Mouse (Mus musculus) adrenal gland, postnatal 10 days (tissue): Measurements from ENCODE around the gene Pcsk7. TPM values are rescaled to one million over a fixed set of nuclear protein-coding genes. Genes with fewer than 3 reads are reported as not detected.

Experiments
- DNase-seq: peaks from one replicate; pipeline ENCODE4 v3.0.0; 2021; ENCODE audit warnings: mixed read lengths
- total RNA-seq, 2 experiments: library from RNA; stranded (reverse); gene quantifications; 2 replicates each; pipeline ENCODE4 v1.2.3; 2021

Pcsk7 gene
- total RNA-seq, 2 experiments from 2014 or later, result 23.4 to 29.6 TPM

DNA sequence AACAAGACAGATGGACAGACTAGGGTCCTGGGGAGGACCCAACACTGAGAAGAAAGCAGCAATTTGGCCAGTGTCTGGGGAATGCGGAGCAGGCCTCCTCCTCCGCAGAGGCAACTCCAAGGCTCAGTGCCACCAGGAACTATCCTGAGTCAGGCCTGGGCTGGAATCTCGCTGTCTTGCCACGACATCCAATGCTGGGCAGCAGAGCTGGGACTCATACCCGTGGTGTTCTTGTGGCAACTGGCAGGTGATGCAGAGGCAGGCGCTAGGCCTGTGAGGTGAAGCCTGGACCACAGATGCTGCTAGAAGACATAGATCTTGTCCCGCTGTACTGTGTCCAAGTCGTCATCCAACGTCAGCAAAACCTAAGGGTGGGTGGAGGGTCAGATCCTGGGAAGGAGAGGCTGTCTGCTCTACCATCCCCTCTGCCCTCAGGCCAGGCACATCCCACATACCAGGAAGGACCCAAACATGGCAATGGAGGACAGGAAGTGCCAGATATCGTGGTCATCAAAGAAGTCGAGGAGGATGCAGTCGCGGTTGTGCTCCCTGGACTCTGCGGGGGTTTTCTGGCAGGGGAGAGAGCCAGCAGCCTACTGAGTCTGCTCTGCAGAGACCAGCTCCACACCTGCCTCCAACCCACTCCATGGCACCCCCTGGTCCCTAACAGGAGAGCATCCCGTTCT is 32.8 kb downstream of the Pcsk7 start:
- no peak for DNase-seq

DNA sequence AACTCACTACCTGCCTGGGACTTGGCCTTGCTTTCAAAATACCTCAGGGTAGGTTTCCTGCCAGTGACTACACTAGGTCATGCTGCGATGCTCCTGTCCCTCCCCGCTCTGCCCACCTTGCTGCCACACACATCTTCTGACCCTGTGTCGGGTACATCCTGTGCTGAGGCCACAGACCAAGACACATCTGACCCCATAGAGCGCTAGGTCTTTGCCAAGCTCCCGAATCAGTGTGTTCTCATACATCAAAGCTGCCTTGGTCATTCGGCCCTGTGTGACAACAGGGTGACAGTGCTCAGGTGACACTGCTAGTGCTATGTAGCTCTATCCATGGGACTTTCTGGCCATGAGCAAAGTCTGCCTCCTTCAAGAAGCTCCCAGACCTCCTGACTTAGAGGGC is 33.5 kb downstream of the Pcsk7 start:
- no peak for DNase-seq

DNA sequence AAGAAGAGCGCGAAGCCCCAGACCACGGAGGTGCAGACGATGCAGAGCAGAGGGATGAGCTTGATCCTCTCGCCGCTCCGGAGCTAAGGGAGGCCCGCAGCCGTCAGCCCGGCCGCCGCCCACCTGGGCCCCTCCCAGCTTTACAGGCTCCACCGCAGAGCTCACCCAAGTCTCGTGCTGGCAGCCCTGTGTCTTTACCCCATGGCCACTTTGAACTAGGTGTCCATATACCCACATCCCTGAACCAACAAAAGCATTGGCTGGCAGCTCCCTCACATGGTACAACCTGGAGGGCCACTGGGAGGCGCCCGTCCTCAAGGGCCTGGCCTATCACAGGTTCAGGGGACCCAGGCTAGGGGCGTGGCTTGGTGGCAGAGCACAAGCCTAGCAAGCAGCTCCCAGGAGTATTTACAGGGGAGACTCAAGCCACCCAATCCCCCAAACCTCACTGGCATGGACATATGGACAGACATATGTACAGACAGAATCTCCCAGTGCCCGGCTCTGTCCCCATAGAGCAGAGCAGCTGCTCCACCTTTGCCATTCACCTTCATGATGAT is 35.1 kb downstream of the Pcsk7 start:
- no peak for DNase-seq

GRCm38 (mm10) chr9:45942464-45942863 is 36.2 kb downstream of the Pcsk7 start:
- DNase-seq, result no peak

- no peak for DNase-seq
These were observed 36.6 kb downstream of the Pcsk7 start for GRCm38 (mm10) chr9:45942916-45943315.

- DNase-seq, result no peak
These were observed 37.6 kb downstream of the Pcsk7 start for GRCm38 (mm10) chr9:45943628-45944505.

DNA sequence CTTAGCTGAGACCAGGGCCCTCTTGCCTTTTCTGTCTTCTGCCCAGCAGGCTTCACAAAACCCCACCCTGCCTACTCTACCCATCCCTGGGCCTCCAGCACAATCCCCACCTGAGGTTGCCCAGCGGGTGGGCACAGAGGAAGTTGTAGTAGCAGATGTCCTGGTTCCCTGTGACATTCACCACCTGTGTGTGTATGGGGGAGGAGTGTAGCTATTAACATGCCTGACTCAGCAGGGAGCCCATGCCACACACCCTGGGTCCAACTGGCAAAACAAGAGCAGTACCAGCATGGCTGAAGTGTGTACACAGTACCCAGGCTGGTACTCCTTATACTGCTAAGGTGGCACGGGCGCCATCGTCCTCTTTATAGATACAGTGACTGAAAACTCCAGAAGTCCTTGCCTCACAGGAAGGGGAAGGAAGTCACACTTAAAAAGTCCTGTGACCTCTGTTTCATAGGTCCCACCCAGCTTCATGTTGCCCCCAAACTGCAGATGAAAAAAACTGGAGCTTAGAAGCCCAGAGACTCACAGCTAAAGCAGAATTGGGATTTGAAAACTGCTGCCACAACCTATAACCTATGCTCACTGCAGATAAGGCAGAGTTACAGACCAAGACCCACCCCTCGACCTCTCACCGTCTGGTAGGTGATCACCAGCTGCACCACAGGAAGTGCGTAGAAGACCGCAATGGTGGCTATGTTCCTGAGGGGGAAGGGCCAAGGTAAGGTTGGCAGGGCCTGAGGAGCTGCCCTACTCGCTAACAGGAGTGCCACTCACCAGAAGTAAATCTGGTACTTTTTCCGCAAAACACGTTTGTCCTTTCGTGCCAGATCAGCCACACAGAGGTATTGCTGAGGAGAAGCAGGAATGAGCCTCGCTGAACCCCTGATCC is 38.5 kb downstream of the Pcsk7 start:
- no peak for DNase-seq

GRCm38 (mm10) chr9:45945721-45946120 is 39.4 kb downstream of the Pcsk7 start:
- DNase-seq, result no peak

- DNase-seq, result no peak
These were observed 40.0 kb downstream of the Pcsk7 start for GRCm38 (mm10) chr9:45946182-45946871.

DNA sequence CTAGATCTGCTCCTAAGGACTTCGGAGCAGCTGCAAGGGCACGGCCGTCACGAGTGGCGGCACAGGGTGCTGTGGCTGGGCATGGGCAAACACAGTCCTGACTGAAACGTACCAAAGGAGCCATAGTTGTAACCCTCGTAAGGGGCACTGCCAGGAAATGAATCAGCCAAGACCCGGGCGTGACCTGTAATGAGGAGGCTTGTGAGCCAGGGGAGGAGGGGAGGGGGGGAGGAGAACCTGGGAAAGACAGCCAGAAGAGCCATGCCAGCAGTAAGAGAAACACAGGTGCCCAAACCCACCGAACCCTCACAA is 40.5 kb downstream of the Pcsk7 start:
- no peak for DNase-seq

GRCm38 (mm10) chr9:45952057-45952456 is 45.8 kb downstream of the Pcsk7 start:
- no peak for DNase-seq

GRCm38 (mm10) chr9:45952890-45953289 is 46.6 kb downstream of the Pcsk7 start:
- DNase-seq, result no peak

DNA sequence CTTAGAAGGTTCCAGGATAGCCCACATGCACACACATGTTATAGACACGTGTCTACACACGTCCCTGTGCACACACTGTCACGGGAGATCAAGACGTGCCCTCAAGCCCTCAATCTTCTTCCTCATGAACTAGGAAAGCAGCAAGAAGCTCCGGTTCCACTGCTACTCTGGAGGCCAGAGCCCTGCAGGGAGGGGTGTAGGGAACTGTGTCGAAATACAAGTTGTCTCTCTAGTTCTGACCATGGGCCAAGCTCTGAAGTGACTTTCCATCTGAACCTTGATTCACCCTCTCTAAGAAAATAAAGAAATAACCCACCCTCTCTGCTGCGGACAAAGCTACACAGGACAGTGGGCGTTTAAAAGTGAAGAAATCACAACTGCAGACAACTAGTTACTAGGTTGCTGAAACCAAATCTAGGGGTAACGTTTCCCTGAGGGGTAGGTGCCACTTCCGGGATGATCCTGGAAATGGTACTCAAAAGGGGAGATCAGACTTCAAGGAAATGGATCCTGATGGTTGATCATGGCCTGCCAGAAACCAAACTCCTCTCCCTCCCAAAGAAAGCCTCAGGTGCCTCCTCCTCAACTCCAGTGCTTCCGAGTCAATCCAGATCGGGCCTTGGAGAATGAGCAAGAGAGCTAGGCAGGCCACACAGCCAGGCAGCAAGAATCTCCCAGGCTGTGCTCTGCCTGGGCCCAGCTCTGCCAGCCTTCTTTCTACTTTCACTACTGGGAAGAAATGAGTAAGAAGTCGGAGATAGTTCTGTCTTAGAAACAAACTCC is 47.4 kb downstream of the Pcsk7 start:
- peak; percentile 62 for DNase-seq

DNA sequence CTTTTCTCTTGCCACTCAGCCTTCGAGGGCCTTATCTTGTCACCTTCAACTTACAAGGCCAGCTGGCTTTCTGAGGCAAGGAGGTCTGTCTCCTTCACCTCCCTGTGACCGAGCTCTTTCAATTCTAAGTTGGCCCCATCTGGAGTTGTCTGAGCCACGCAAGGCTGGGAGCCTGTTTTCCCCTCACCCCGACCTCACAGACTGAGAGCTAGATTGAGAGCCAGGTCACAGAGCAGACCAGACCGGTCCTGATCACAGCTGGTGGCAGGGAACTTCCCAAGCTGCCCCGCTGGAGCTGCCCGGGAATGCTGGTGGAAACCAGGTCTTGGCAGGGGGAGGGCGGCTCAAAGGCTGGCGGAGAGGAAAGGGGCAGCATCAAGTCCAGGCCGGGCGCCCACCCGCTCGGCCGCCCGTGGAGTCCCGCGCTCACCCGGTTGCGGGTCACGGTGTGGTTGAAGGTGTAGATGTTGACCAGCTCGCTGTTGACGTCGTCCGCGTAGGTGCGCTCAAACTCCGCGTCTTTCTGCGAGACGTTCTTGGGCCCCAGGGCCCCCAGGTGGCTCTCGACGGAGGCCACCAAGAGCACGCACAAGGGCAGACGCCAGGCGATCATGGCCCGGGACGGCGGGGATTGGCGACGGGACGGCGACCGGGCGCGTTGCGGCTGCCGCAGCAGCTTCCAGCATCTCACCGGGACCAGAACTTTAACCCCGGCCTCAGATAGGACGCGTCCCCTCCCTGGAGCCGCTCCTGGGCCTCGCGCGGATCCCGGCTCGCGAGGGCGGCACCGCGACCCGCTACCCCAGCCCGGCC is 48.2 kb downstream of the Pcsk7 start:
- DNase-seq, result peak; percentile 68

- peak; percentile 93 for DNase-seq
These were observed 49.0 kb downstream of the Pcsk7 start, which contains the start of gene Sidt2 for GRCm38 (mm10) chr9:45955107-45955963. Gene Sidt2, minus strand, starts transcription at chr9:45955258.

DNA sequence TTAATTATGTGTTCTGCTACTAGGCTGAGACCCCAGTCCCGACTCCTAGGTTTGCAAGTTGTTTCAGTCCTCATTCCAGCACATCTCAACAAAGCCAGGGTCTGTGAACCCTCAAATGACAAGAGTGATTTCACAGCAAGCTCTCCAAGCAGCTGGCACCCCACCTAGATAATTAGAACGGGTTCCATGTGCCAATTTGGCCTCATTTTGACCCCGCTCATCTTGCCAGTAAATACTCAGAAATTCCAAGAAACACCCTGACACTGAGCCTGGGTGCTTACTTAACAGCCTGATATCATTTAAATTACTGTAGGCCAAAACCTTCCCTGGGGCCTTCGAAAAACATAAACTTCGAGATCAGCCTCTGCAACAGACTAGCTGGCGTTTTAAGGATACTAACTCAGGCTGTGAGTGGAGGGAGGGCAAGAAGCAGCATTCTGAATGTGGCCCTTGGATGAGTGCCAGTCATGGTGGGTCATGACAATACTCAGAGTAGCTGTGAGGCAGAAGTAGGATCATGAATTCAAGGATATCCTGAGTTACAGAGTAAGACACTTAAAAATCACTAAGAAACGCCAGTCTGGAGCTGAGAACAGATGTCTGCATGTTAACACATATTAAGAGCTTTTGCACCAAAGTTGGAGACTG is 51.9 kb downstream of the Pcsk7 start:
- DNase-seq, result peak; percentile 66

- DNase-seq, result peak; percentile 34
These were observed 52.6 kb downstream of the Pcsk7 start for GRCm38 (mm10) chr9:45958851-45959250.

GRCm38 (mm10) chr9:45959661-45960060 is 53.4 kb downstream of the Pcsk7 start:
- DNase-seq, result no peak
